Mouse (Mus musculus): ENCODE measurements around the gene Ldhc.

Gene Ldhc

DNA sequence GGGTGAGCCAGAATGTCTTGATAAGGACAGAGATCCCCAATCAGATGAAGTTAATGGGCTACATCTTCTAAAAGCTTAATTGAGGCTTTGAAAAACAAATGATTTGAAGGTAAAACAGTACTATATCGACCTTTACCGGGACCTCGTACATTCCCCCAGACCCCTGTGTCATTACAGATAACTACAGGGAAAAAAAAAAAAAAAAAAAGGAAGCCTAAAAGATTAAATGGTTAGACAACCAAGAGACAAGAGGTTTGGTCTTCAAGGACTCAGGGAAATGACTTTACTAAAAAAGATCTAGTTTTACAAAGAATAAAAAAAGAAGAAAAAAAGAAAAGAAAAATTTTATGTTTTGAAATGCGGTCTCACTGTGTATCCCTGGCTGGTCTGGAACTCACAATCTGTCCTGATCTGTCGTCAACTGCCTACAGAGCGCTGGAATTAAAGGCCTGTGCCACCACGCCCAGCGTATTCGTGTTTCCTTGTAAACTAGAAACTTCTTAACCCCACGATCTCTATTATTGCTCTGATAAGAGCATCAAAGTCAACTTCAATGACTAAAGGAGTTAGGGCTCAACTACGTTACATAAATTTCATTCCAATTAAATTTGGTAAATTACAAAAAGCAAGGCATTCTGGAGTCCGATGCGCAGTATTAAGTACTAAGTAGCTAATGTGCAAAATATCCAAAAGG lies 57.8 kb downstream of the Ldhc start:
- in situ Hi-C loops (cut with MboI) = no loop called here

DNA sequence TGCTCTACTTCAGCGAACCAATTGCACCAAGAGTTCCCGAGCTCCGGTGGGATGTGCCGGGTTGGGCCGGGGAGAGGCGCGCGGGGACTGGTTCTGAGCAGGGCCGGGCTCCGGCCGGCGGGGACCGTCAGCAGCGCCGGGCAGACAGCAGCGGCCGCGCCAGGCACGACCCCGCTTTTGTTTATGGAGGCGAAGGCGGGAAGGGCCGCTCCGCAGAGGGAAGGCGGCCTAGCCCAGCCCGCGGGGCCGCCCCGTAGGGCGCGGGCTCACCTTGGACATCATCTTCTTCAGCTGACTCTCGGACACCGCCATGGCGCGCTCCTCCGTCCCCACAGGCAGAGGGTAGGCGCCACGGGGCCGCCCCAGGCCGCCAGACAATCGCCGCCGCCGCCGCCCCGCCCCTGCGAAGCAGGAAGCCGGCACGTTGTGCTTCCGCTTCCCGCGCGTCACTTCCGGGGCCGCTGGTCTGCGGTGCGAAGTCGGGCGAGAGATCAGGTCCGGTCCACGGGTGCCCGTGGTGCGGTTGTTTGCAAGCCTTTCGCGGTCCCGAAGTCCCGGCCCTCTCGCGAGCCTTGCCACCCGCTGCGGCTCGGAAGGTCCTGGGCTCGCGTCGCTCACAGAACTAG lies 58.7 kb downstream of the Ldhc start, which contains the start of gene Tsg101:
TSS of gene Tsg101 (minus strand) at position 419 of the 626 bp plus-strand sequence.
- in situ Hi-C loops (cut with MboI) = loop anchor here (5.0 kb wide), 1 partner anchor 88 kb away; the partner anchor contains the start of gene Spty2d1

DNA sequence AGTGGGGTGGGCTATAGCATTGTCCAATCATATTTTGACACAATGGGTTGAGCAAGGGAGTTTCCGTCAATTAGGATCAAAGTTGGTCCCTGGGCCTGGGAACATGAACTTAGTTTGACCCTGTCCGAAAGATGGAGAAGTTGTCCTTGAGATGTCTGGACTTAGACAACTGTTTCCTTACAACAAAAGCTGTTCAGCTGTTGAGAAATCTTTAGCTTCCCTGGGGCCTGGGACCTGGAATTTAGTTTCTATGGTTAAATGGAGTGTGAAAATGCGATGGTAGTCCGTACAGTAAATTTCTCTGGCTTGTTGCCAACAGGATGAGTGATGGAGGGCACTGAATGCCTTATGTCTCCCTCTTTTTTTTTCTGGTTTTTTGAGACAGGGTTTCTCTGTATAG lies 61.1 kb downstream of the Ldhc start:
- in situ Hi-C loops (cut with MboI) = loop anchor here (5.0 kb wide), 1 partner anchor 85 kb away; the partner anchor contains the start of gene Spty2d1
